Mouse (Mus musculus) forebrain, postnatal 0 days (tissue): Measurements from ENCODE around the gene Ssr2. TPM values are rescaled to one million over a fixed set of nuclear protein-coding genes. Genes with fewer than 3 reads are reported as not detected.

Source experiments
- ATAC-seq: fragments of 200-750 bp; cut with Nextera tagmentation; 2 replicates; pipeline ENCODE4 v1.8.0; 2017; ENCODE audit warnings: mild to moderate bottlenecking, moderate library complexity
- DNase-seq: peaks from one replicate; pipeline ENCODE4 v3.0.0-alpha.2; 2015
- H3K27ac ChIP-seq: fragments of 300-500 bp; sonication (generic); 2 replicates; pipeline ENCODE4 v1.5.1; 2014; ENCODE audit warnings: low read depth, mild to moderate bottlenecking, antibody characterized with exemption, low read length, moderate library complexity, mixed read lengths
- H3K27me3 ChIP-seq: fragments of 300-500 bp; sonication (generic); 2 replicates; pipeline ENCODE4 v1.6.1; 2014; ENCODE audit warnings: mild to moderate bottlenecking, low read length, mixed read lengths; ENCODE audit not compliant: insufficient read depth
- H3K36me3 ChIP-seq: fragments of 300-500 bp; sonication (generic); 2 replicates; pipeline ENCODE4 v1.6.1; 2014; ENCODE audit warnings: mild to moderate bottlenecking, moderate library complexity; ENCODE audit not compliant: insufficient read depth
- H3K4me1 ChIP-seq: fragments of 300-500 bp; sonication (generic); 2 replicates; pipeline ENCODE4 v1.6.1; 2014; ENCODE audit warnings: antibody characterized with exemption; ENCODE audit not compliant: insufficient read depth
- H3K4me2 ChIP-seq: fragments of 300-500 bp; sonication (generic); 2 replicates; pipeline ENCODE4 v1.6.1; 2014; ENCODE audit warnings: low read depth, mild to moderate bottlenecking, moderate library complexity
- H3K4me3 ChIP-seq: fragments of 300-500 bp; sonication (generic); 2 replicates; pipeline ENCODE4 v1.5.1; 2014; ENCODE audit warnings: low read depth, low read length, mixed read lengths
- H3K9ac ChIP-seq: fragments of 300-500 bp; sonication (generic); 2 replicates; pipeline ENCODE4 v1.6.1; 2014; ENCODE audit warnings: mild to moderate bottlenecking
- H3K9me3 ChIP-seq: fragments of 300-500 bp; sonication (generic); 2 replicates; pipeline ENCODE4 v1.6.1; 2016; ENCODE audit warnings: low read length
- CTCF ChIP-seq: sonication (generic); IDR thresholded peaks from 2 replicates; pipeline ENCODE4 v1.5.1; 2016; ENCODE audit warnings: antibody characterized with exemption, control low read depth, low read depth
- WGBS: fragments of 180-500 bp; shearing (Covaris S2); extraction: QIAGEN DNeasy Blood & Tissue Kit; methylation state at CpG from one replicate; pipeline ENCODE4 v1.1.7; 2014; 5-methylcytosine and 5-hydroxymethylcytosine counted together
- polyA plus RNA-seq: library from polyadenylated mRNA; unstranded; fragments of >200 nt; fragmentation: Nextera tagmentation; extraction: Ambion mirVana; gene quantifications from 2 replicates; pipeline ENCODE4 v1.2.1, GENCODE M21; 2015
- total RNA-seq: library from RNA; depleted of rRNA; stranded (reverse); fragments of >200 nt; gene quantifications from 2 replicates; pipeline ENCODE4 v1.2.3, GENCODE M21; 2014; rRNA removed

Ssr2 gene
- total RNA-seq (170 and 254 TPM in 2 replicates), polyA plus RNA-seq (204 and 233 TPM in 2 replicates)

- Histone ChIP-seq H3K9ac (no peak within 1 kb of the TSS), H3K36me3 (no peaks in the 10 kb centered on the region), H3K27ac (no peak within 1 kb of the TSS), H3K4me1 (peaks cover 4% of the 10 kb centered on the region; the same call in 1 of the 2 replicates), H3K4me2 (no peak within 1 kb of the TSS), H3K4me3 (no peak within 1 kb of the TSS), H3K9me3 (no peaks in the 10 kb centered on the region), H3K27me3 (no peaks in the 10 kb centered on the region)
- DNase-seq (no peak), ATAC-seq (no peak)
- 89% methylated on average over 3 of the region's 3 CpGs for WGBS
- TF ChIP-seq CTCF: no peak
Measured at GRCm38 (mm10) chr3:88575540-88575939, at the start of gene Ssr2. Ssr2 (plus strand) TSS chr3:88575876.

- Histone ChIP-seq H3K4me2 (peak overlapping the region; percentile 22; the same call in 1 of the 2 replicates), H3K36me3 (peaks cover 16% of the 10 kb centered on the region; the same call in 1 of the 2 replicates), H3K27me3 (no peaks in the 10 kb centered on the region), H3K9me3 (no peaks in the 10 kb centered on the region), H3K27ac (no peak overlapping the region), H3K4me3 (no peak overlapping the region), H3K4me1 (peaks cover 27% of the 10 kb centered on the region), H3K9ac (no peak overlapping the region)
- WGBS: 29% methylated on average over 17 of the region's 17 CpGs
- peak; percentile 89 for ATAC-seq
- DNase-seq: peak; percentile 92
- peak; percentile 99 for TF ChIP-seq CTCF
Measured at GRCm38 (mm10) chr3:88526157-88527131, 49.2 kb upstream of the Ssr2 start.

- peaks cover 16% of the 10 kb centered on the region; the same call in 1 of the 2 replicates for H3K36me3 ChIP-seq
- H3K4me2 ChIP-seq: peak overlapping the region; percentile 27; the same call in 1 of the 2 replicates
- H3K4me1 ChIP-seq: peaks cover 27% of the 10 kb centered on the region
- peak overlapping the region; percentile 15; the same call in 1 of the 2 replicates for H3K27ac ChIP-seq
- no peak for ATAC-seq
- 34% methylated on average over 8 of the region's 8 CpGs for WGBS
- no peaks in the 10 kb centered on the region for H3K9me3 ChIP-seq
- DNase-seq: no peak
- H3K4me3 ChIP-seq: no peak overlapping the region
- TF ChIP-seq CTCF: no peak
- no peaks in the 10 kb centered on the region for H3K27me3 ChIP-seq
- peak overlapping the region; percentile 33; the same call in 1 of the 2 replicates for H3K9ac ChIP-seq
Measured at GRCm38 (mm10) chr3:88527565-88527964, 48.1 kb upstream of the Ssr2 start.

DNA sequence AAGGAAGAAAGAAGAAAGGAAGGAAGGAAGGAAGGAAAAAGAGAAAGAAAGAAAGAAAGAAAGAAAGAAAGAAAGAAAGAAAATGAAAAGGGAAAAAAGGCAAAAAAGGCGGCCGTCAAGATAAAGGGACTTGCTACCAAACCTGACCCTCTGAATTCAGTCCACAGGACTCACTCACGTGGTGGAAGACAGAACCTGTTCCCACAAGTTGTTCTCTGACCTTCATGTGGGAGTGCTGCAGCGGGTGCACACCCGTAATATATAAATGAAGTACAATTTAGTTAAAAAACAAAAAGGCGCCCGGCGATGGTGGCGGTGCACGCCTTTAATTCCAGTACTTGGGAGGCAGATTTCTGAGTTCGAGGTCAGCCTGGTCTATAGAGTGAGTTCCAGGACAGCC lies 47.0 kb upstream of the Ssr2 start:
- no peak overlapping the region for H3K27ac ChIP-seq

GRCm38 (mm10) chr3:88529204-88530000 lies 46.3 kb upstream of the Ssr2 start:
- H3K4me1 ChIP-seq: peaks cover 27% of the 10 kb centered on the region
- 14% methylated on average over 7 of the region's 7 CpGs for WGBS
- H3K27ac ChIP-seq: 0 out of 2 replicates have a peak overlapping the region, but pooled peaks have one; percentile 45
- peak overlapping the region; percentile 60 for H3K4me3 ChIP-seq
- H3K4me2 ChIP-seq: peak overlapping the region; percentile 78
- no peak for TF ChIP-seq CTCF
- ATAC-seq: no peak
- peak overlapping the region; percentile 100 for H3K9ac ChIP-seq
- H3K27me3 ChIP-seq: no peaks in the 10 kb centered on the region
- H3K36me3 ChIP-seq: peaks cover 7% of the 10 kb centered on the region; the same call in 1 of the 2 replicates
- H3K9me3 ChIP-seq: no peaks in the 10 kb centered on the region
- no peak for DNase-seq

More for the DNA sequence above, 47.0 kb upstream of the Ssr2 start:
- Histone ChIP-seq H3K4me1 (peaks cover 27% of the 10 kb centered on the region), H3K9ac (peak overlapping the region; percentile 100; the same call in 1 of the 2 replicates), H3K27me3 (no peaks in the 10 kb centered on the region), H3K4me3 (no peak overlapping the region), H3K36me3 (peaks cover 11% of the 10 kb centered on the region; the same call in 1 of the 2 replicates), H3K9me3 (no peaks in the 10 kb centered on the region), H3K4me2 (peak overlapping the region; percentile 78; the same call in 1 of the 2 replicates)
- no peak for DNase-seq
- no peak for TF ChIP-seq CTCF
- no peak for ATAC-seq
- 74% methylated on average over 11 of the region's 11 CpGs for WGBS

GRCm38 (mm10) chr3:88530082-88530864 lies 45.4 kb upstream of the Ssr2 start:
- DNase-seq: no peak

More at GRCm38 (mm10) chr3:88530082-88530864, 45.4 kb upstream of the Ssr2 start:
- H3K9ac ChIP-seq: peak overlapping the region; percentile 100
- peak overlapping the region; percentile 99; the same call in 1 of the 2 replicates for H3K27ac ChIP-seq
- no peak for ATAC-seq
- peaks cover 31% of the 10 kb centered on the region for H3K4me1 ChIP-seq
- H3K27me3 ChIP-seq: no peaks in the 10 kb centered on the region
- no peaks in the 10 kb centered on the region for H3K9me3 ChIP-seq
- H3K4me2 ChIP-seq: peak overlapping the region; percentile 78
- 8% methylated on average over 11 of the region's 11 CpGs for WGBS
- H3K36me3 ChIP-seq: no peaks in the 10 kb centered on the region
- H3K4me3 ChIP-seq: peak overlapping the region; percentile 60
- TF ChIP-seq CTCF: no peak
